Mouse (Mus musculus): ENCODE measurements around the gene Ryr3.

Ryr3 gene

DNA sequence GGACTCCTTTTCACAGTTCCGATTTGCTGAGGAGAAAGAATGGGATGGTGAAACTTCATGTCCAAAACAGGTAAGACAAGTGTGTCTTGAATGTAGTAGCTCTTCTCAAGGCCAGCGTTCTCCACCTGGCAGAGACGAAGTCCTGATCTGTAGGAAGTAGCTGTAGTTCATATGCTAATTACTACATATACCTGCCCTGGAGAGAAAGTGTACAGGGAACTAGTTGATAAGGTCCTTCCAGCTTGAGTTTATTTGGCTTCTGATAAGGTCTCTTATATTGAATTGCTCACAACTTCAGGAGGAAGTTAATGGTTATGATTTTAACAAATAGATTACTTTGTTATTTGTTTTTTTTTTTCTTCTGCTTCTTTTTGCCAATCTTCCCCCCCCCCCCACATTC, 591.7 kb downstream of the Ryr3 start:
- DNase-seq, result no peak

DNA sequence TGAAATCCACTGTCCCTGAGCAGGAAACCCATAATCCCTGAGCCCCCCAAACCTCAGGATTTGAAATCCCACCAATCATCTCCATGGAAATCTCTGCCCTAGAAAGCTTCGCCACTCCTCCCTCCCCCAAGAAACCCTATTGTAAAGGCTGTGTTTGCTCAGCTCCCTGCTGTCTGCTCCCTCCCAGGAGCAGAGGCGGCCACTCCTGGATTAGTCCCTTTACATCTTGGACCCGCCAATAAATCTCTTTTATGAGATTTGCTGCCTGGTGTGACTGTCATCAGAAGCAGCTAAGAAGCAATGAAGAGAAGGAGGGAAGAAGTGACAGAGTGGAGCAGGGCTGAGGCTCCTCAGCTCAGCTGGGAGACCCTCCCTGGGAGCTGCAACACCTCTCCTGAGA, 599.7 kb downstream of the Ryr3 start:
- no peak for DNase-seq

DNA sequence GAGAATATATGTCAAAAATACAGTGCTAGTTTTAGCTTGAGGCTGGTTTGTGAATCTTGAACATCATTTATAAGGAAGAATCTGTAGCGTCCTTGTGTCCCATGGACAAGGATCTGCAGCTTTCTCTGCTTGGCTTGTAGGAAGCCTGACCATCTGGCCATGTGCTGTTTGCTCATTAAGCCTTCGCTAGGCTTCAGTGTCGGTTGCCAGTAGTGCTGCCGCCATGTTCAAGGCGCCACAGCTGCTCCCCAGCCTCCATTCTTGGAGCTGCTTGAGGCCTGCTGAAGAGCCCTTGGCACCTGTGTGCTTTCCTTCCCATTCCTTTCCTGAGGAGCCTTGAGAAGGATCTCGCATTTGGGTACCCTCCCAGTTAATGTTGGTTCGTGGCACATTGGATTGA, 602.5 kb downstream of the Ryr3 start:
- no peak for DNase-seq

DNA sequence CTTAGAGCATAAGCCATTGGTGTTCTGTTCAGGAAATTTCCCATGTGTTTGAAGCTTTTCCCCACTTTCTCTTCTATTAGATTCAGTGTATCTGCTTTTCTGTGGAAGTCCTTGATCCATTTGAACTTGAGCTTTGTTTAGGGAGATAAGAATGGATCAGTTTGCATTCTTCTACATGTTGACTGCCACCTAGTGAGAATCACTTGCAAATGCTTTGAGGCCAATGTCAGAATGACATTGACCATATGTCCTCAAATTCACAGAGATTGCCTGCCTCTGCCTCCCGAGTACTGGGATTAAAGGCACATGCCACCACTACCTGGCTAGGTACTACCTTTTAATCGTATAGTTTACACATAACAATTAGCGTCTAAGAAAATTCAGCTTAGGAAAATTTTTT, 604.3 kb downstream of the Ryr3 start:
- DNase-seq, result no peak

DNA sequence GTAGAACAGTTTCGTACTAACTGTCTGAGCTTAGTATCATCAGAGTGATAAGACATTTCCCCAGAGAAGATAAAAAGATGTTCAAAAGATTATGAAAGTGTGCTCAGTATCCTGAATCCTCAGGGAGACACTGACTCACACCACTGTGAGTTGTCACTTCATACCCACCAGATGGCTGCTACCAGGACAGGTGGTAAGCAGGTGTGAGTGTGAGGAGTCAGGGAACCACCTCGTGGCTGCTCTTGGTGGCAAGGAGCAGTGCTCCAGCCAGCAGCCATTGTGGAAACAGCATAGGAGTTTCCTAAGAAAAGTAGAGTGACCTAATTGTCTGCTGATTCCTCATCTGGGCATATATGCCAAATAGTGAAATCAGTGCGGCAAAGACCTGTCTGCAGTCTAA, 610.4 kb downstream of the Ryr3 start:
- no peak for DNase-seq

DNA sequence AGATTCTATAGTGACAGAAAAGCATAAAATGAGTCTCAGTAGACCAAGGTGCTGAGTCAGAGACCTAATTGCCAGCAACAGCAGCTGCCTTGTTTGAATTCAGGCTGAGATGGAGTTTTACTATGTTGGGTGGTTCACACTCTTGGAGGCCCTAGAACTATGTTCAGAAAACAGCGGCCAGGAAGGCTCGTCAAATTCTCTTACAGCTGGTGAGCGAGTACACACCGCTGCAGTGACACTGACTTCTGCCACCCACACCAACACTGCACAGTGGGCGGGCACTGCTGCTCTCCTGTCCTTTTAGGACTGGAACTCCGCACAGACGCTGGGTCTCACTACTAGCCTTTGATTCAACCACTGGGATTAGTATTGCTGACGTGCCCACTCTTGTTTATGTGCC, 614.4 kb downstream of the Ryr3 start:
- no peak for DNase-seq

DNA sequence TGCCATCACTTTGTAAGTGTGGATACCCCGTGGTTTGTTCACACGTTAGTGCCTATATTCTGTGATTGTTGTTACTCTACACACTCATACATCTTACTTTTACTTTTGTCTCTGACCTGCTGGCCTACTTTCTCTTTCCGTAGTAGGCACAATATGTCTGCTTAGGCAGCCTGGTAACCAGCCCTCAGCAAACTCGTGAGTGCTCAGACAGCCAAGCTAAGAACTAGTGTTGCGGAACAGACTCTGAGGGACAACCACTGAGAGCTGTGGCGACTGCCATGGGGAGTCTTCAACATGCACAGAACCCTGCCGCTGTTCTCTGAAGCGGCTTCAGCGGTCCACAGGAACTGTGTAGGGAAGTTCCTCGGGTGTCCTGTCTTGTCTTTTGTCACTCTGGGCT, 616.7 kb downstream of the Ryr3 start:
- no peak for DNase-seq

DNA sequence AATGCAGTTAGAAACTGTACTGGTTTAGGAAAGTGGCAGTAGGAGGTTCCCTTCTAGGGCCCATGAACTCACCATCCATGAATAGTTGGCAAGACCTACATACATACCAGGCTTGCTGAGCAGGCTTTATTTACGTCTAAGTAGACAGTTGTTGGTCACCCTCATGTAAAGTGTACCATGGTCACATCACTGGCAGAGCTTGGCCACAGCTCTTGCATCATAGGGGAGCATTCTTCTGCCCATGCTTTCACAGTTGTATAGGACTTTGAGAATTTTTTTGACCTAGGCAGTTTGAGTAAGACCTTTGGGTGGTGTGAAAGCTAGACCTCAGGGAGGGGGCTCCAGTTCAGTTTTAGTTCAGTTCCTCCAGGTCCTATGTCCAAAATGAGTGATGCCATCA, 619.8 kb downstream of the Ryr3 start:
- no peak for DNase-seq

DNA sequence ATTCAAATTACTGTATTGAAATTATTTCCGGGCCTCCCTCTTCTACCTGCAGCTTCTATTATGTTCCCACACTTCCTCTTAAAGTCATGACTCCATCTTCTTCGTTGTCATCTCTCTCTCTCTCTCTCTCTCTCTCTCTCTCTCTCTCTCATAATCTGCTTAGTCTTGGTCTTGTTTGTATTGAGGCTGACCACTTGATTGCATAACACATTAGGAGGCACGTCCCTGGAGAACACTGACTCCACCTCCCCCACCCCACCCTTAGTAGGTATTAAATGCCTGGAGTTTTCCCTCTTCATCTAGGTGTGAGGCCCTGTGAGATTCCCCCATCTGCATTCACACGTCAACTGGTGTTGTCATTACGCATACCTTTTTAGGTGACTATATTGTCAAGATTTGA, 620.5 kb downstream of the Ryr3 start:
- no peak for DNase-seq

DNA sequence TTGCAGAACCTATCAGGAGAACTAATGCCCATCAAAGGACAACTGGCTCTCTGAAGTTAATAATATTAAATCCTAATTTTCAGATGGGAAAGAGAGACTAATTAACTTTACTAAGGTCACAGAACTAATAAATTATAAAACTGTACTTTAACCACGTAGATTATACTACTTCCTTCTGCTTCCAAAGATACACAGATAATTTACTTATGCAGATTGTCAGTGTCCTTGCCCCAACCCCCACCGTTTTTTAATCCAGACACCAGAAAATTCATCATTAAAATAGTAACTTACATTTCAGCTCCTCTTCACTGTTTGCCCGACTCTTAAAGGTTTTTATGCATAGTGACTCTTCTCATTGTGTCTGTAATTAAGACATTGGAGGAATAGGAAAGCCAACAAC, 621.1 kb downstream of the Ryr3 start:
- DNase-seq, result no peak

DNA sequence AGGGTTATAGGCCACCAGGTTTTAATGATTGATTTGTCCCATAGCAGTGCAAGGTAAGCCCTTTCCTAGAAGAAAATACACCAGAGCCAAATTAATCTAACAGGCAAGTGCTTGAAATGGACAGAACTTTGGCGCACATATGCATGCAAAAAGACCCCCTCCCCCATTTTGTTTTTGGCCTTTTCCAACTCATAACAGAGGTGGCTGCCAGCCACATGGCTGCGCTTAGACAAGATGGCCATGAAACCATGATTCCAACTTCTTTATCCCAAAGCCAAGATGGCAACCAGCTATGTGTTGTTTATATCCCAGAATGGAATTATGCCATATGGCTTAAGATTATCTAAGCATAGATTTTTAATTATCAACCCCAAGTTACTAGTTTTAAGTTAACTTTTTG, 623.1 kb downstream of the Ryr3 start:
- DNase-seq, result no peak

DNA sequence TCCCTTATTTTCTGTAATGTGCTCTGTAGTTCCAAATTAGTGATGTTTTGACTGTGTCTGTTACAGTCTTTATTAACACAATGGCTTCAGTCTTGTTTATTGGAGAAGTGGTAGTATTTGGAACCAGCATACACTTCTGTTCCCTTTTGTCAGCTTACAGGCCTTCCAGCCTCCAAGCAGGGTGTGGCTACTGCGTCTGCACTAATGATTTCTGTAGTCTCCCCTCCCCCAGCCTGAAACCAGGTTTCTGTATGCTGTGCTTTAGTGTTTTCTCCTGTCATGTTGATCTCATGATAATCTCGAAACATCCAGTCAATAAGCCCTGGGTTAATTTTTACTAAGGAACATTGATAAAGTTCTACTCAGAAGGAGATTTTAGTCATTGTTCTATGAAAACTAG, 623.6 kb downstream of the Ryr3 start:
- DNase-seq, result no peak

DNA sequence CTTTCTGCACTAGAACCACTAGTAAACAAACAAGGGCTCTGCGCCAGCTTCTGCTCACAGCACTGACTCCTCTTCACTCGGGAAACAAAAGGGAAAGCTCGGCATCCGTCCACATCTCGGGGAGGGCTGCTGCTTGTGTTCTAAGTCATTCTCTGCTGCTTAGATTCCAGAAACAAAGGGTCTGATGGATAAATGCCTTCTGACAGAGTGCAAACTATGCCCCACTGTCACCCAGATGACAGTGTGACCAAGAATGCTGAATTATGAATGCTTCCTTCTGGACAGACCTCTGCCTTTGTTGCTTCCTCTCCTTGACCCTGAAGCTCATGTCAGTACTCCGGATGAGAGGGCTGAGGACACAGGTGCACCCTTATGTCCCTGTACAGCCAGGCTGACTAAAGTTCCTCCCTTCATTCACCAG, 625.4 kb downstream of the Ryr3 start:
- DNase-seq, result no peak

DNA sequence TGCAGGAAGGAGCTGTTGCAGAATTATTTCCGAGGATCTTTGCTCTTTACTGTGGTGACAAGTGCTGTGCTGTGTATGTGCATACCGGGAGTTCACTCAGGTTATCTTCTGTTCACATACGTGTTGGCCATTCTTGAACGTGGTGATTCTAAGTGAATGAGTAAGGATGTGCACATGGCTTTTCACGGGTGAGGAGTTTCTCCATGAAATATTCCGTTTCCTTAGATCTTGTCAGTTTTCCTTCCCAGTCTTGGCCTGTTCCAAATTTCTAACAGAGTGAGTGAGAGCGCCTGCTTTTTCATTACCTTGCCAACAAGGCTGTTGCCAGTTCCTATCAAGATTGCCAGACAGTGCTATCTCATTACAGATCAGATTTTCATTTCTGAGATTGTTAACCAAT, 625.9 kb downstream of the Ryr3 start:
- DNase-seq, result no peak
